Mouse (Mus musculus) liver, adult 2 months (tissue): Measurements from ENCODE around the gene Helt.

Source experiments
- CTCF ChIP-seq: fragments of 200-500 bp; IDR thresholded peaks from 2 replicates; pipeline ENCODE4 v1.5.1; 2011; ENCODE audit warnings: low read depth, low read length, control low read depth
- POLR2A ChIP-seq: fragments of 200-500 bp; IDR thresholded peaks from 2 replicates; pipeline ENCODE4 v1.6.1; 2011; ENCODE audit warnings: low read length, control low read depth; ENCODE audit not compliant: insufficient read depth; ENCODE audit errors: extremely low read depth

GRCm38 (mm10) chr8:46332389-46333061, 38.1 kb upstream of the Helt start:
- TF ChIP-seq POLR2A: no peak
- no peak for TF ChIP-seq CTCF
